Comparison of ENCODE assay signal across 25 mouse cellular contexts in the genomic region with DNA sequence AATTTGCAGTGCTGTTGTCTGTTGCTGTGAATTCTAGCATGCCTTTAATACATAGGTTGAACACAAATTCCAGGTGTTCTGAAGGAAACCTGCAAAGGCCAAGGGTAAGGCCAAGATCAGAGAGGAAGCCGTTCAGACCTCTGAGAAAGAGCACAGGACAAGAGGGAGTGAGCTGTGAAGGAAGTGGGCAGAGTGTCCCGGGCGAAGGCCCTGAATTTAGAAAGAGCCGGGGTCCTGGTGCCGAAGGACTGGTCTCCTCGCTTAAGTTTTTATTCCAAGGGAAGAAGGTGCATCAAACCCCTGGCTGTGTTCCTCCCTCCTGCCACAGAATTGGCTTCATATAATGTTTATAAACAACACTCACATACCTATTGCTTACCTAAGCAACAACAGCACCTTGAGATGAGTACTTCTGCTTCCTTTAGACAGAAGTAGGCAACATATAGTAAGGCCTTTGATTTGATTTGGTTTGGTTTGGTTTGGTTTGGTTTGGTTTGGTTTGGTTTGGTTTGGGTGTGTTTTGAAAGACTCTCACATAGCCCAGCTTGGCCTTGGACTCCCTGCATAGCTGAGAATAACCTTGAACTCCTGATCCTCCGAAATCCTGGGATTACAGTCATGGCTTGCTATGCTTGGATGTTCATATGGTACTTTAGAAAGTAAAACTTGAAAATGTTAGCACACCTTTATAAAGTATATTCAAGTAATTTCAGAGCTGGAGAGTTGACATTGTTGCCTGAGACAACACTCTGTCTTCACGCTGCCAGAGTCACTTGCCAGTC. TPM values are rescaled to one million over a fixed set of nuclear protein-coding genes. Genes with fewer than 3 reads are reported as not detected.
DNase-seq lines count a peak whose midpoint lies in the region; ATAC-seq and TF ChIP-seq lines count a peak whose summit lies in the region.
"Had no signal": no experiment of that assay in that cellular context is flagged by ENCODE, and none has a peak within 500 bp of the region (broad histone marks: within the 10 kb centered on the region; RNA-seq: fewer than 3 reads in every experiment).

No protein-coding gene starts in this region.

- WGBS in liver, adult 2 months: 75% methylated on average over 8 of the region's 8 CpGs
- WGBS in liver, postnatal 0 days (ENCODE audit: insufficient replicate concordance): 86% methylated on average over 8 of the region's 8 CpGs
- 82% methylated on average over 8 of the region's 8 CpGs for WGBS in hindbrain, embryonic 13.5 days

- intact Hi-C loops in heart, postnatal 10 days (cut with DNase I): no loop called here

- DNase-seq in heart, adult 11 months: peak; percentile 56
- no peak for DNase-seq in heart, postnatal 10 days
- DNase-seq in liver, adult 2 months (ENCODE audit: extremely low read depth, low read depth, low spot score): peak; percentile 61
- DNase-seq in liver, postnatal 0 days: no peak
- DNase-seq in ZHBTc4 (ENCODE audit: low read depth, low spot score): peak; percentile 26
- DNase-seq: adrenal gland, postnatal 10 days; adrenal gland, postnatal 36 days; cerebellum, adult 11 months; cerebellum, adult 2 months; cerebellum, adult 9-11 months; cerebellum, postnatal 25 days; forebrain, postnatal 0 days; gastrocnemius, postnatal 25 days; heart, postnatal 36 days had no signal

- H3K4me2 ChIP-seq in liver, postnatal 0 days (ENCODE audit: low read depth, low read length): no peak overlapping the region
- no peak overlapping the region for H3K4me2 ChIP-seq in hindbrain, embryonic 13.5 days
- H3K4me2 ChIP-seq: embryonic facial prominence, embryonic 12.5 days; embryonic facial prominence, embryonic 15.5 days; heart, embryonic 11.5 days; hindbrain, embryonic 14.5 days had no signal

- ATAC-seq in liver, postnatal 0 days: no peak
- ATAC-seq in hindbrain, embryonic 13.5 days (ENCODE audit: low FRiP score): no peak
- ATAC-seq: activated CD4-positive, CD25-positive, alpha-beta regulatory T cell, adult 4 months; CD4-positive, CD25-positive, alpha-beta regulatory T cell, adult 4 months; forebrain, embryonic 14.5 days; forebrain, postnatal 0 days; hindbrain, postnatal 0 days; inflammation-experienced regulatory T-cells, adult 6 months had no signal

- peaks cover 50% of the 10 kb centered on the region for H3K36me3 ChIP-seq in liver, adult 2 months (ENCODE audit: control insufficient read depth, insufficient read depth, low read length)
- no peaks in the 10 kb centered on the region for H3K36me3 ChIP-seq in liver, postnatal 0 days (replicated peaks; ENCODE audit: insufficient read depth, low read length)
- H3K36me3 ChIP-seq in hindbrain, embryonic 13.5 days: no peaks in the 10 kb centered on the region
- H3K36me3 ChIP-seq: embryonic facial prominence, embryonic 12.5 days; embryonic facial prominence, embryonic 15.5 days; hindbrain, embryonic 10.5 days had no signal

- no peaks in the 10 kb centered on the region for H3K27me3 ChIP-seq in liver, adult 2 months (ENCODE audit: control insufficient read depth, insufficient read depth, low read length)
- no peaks in the 10 kb centered on the region for H3K27me3 ChIP-seq in liver, postnatal 0 days (ENCODE audit: insufficient read depth, low read length)
- no peaks in the 10 kb centered on the region for H3K27me3 ChIP-seq in hindbrain, embryonic 13.5 days
- H3K27me3 ChIP-seq: embryonic facial prominence, embryonic 12.5 days; embryonic facial prominence, embryonic 15.5 days had no signal

- H3K4me3 ChIP-seq in liver, adult 2 months (ENCODE audit: insufficient read depth, low read depth, low read length): no peak overlapping the region
- H3K4me3 ChIP-seq in liver, postnatal 0 days (ENCODE audit: low read depth, low read length): no peak overlapping the region
- H3K4me3 ChIP-seq in hindbrain, embryonic 13.5 days: no peak overlapping the region
- H3K4me3 ChIP-seq: embryonic facial prominence, embryonic 12.5 days; embryonic facial prominence, embryonic 15.5 days; hindbrain, embryonic 10.5 days had no signal

- peaks cover 64% of the 10 kb centered on the region for H3K4me1 ChIP-seq in liver, adult 2 months (ENCODE audit: control insufficient read depth, insufficient read depth, low read length)
- 0 out of 2 replicates have a peak, but pooled peaks cover 2% of the 10 kb centered on the region for H3K4me1 ChIP-seq in liver, postnatal 0 days (ENCODE audit: insufficient read depth)
- H3K4me1 ChIP-seq in hindbrain, embryonic 13.5 days (replicated peaks): peaks cover 5% of the 10 kb centered on the region; the same call in 1 of the 2 replicates

- peak overlapping the region; percentile 5; the same call in 1 of the 2 replicates for H3K27ac ChIP-seq in liver, adult 2 months (replicated peaks; ENCODE audit: insufficient read depth, low read depth, low read length)
- H3K27ac ChIP-seq in liver, postnatal 0 days (ENCODE audit: low read depth): no peak overlapping the region
- no peak overlapping the region for H3K27ac ChIP-seq in hindbrain, embryonic 13.5 days
- H3K27ac ChIP-seq: embryonic facial prominence, embryonic 15.5 days; hindbrain, embryonic 10.5 days; hindbrain, embryonic 14.5 days; hindbrain, postnatal 0 days had no signal

- TF ChIP-seq CTCF in liver, adult 2 months (IDR thresholded peaks at IDR 0.05; ENCODE audit: low read depth, low read length): no peak
- no peak for TF ChIP-seq CTCF in liver, postnatal 0 days (IDR thresholded peaks at IDR 0.05; ENCODE audit: low read depth)

- H3K9me3 ChIP-seq in liver, postnatal 0 days (ENCODE audit: low read length): no peaks in the 10 kb centered on the region
- no peaks in the 10 kb centered on the region for H3K9me3 ChIP-seq in hindbrain, embryonic 13.5 days
- H3K9me3 ChIP-seq: embryonic facial prominence, embryonic 12.5 days; embryonic facial prominence, embryonic 15.5 days; hindbrain, embryonic 10.5 days had no signal

- peaks cover 39% of the 10 kb centered on the region; the same call in 1 of the 2 replicates for H3K79me2 ChIP-seq in liver, adult 2 months (ENCODE audit: control insufficient read depth, insufficient read depth, low read length)

- no peak for TF ChIP-seq EP300 in liver, postnatal 0 days (IDR thresholded peaks at IDR 0.05; ENCODE audit: low read depth)

- TF ChIP-seq POLR2A in liver, adult 2 months (IDR thresholded peaks at IDR 0.05; ENCODE audit: extremely low read depth, insufficient read depth, low read length): no peak

- H3K9ac ChIP-seq in liver, adult 2 months (ENCODE audit: low read depth, low read length): no peak overlapping the region
- no peak overlapping the region for H3K9ac ChIP-seq in liver, postnatal 0 days (replicated peaks)
- no peak overlapping the region for H3K9ac ChIP-seq in hindbrain, embryonic 13.5 days
- H3K9ac ChIP-seq: embryonic facial prominence, embryonic 12.5 days; embryonic facial prominence, embryonic 15.5 days; forebrain, postnatal 0 days; hindbrain, embryonic 14.5 days had no signal

RNA-seq across cellular contexts. Expression of gene Fam214a, which starts 16.2 kb away (rescaled TPM):
- 10 to 100 TPM; 25.9 to 26.5 TPM for total RNA-seq in heart, postnatal 10 days (2021)
- 67.5 and 116 TPM in 2 replicates for total RNA-seq in liver, adult 2 months (2014; rRNA removed)
- polyA plus RNA-seq in liver, adult 2 months (2012; rRNA removed): 14.5 and 23.1 TPM in 2 replicates
- 4.8 and 6.4 TPM in 2 replicates for polyA plus RNA-seq in liver, postnatal 0 days (2015; fragmentation: Nextera tagmentation; extraction: Ambion mirVana)
- polyA plus RNA-seq in hindbrain, embryonic 13.5 days (2015; fragmentation: Nextera tagmentation; extraction: Ambion mirVana): 27.0 and 30.2 TPM in 2 replicates

Comparison
In these comparisons a context has a peak if more than half of its experiments do, and no peak if none do; other contexts are left out.
1. DNase-seq: peak in heart, adult 11 months (single experiment), liver, adult 2 months (single experiment) and ZHBTc4 (single experiment); none in heart, postnatal 10 days (0 of 2) and liver, postnatal 0 days (single experiment).